Mouse (Mus musculus) small intestine, adult 2 months (tissue): ENCODE results near the gene Olfr547. TPM values are rescaled to one million over a fixed set of nuclear protein-coding genes. Genes with fewer than 3 reads are reported as not detected.
"Not testable (repeated sequence)": the region's sequence is repeated elsewhere in the genome, so short reads cannot be mapped to it uniquely, and the experiment has no call there.

Experiments
- H3K27ac ChIP-seq: fragments of 200-500 bp; 2 replicates; pipeline ENCODE4 v1.5.1; 2012; ENCODE audit warnings: low read depth, low read length, control low read depth, inconsistent platforms; ENCODE audit not compliant: insufficient read depth
- H3K27me3 ChIP-seq: fragments of 200-500 bp; 2 replicates; pipeline ENCODE4 v1.6.1; 2012; ENCODE audit warnings: mild to moderate bottlenecking, moderate library complexity, low read length, inconsistent platforms; ENCODE audit not compliant: control insufficient read depth, insufficient read depth
- H3K36me3 ChIP-seq: fragments of 200-500 bp; 2 replicates; pipeline ENCODE4 v1.6.1; 2012; ENCODE audit warnings: mild to moderate bottlenecking, low read length, control low read depth, inconsistent platforms; ENCODE audit not compliant: control insufficient read depth, insufficient read depth
- H3K4me1 ChIP-seq: fragments of 200-500 bp; 2 replicates; pipeline ENCODE4 v1.6.1; 2012; ENCODE audit warnings: low read length, inconsistent platforms, mixed read lengths; ENCODE audit not compliant: control insufficient read depth, insufficient read depth, insufficient read length
- H3K4me3 ChIP-seq: fragments of 200-500 bp; 2 replicates; pipeline ENCODE4 v1.5.1; 2012; ENCODE audit warnings: low read depth, mild to moderate bottlenecking, control low read depth, inconsistent platforms, low read length, moderate library complexity
- CTCF ChIP-seq: fragments of 200-500 bp; IDR thresholded peaks from 2 replicates; pipeline ENCODE4 v1.5.1; 2012; ENCODE audit warnings: low read depth, mild to moderate bottlenecking, control low read depth, inconsistent platforms, low read length, moderate library complexity, mixed read lengths; ENCODE audit not compliant: insufficient replicate concordance, insufficient read length; ENCODE audit errors: extremely low read depth
- POLR2A ChIP-seq: fragments of 200-500 bp; IDR thresholded peaks from 2 replicates; pipeline ENCODE4 v1.6.1; 2012; ENCODE audit warnings: low read depth, mild to moderate bottlenecking, control low read depth, inconsistent platforms, low read length, moderate library complexity
- WGBS: fragments of 180-500 bp; shearing (Covaris S2); methylation state at CpG from one replicate; pipeline ENCODE4 v1.1.7; 2018; 5-methylcytosine and 5-hydroxymethylcytosine counted together
- polyA plus RNA-seq: library from polyadenylated mRNA; depleted of rRNA; stranded (reverse); fragments of >200 nt; gene quantifications from 2 replicates; pipeline ENCODE4 v1.2.3, GENCODE M21; 2012; rRNA removed

Olfr547 gene
- polyA plus RNA-seq = not detected in 2 replicates

- TF ChIP-seq CTCF (no peak), POLR2A (no peak)
- no peak within 1 kb of the TSS for H3K27ac ChIP-seq
- no peaks in the 10 kb centered on the region for H3K27me3 ChIP-seq
- no peaks in the 10 kb centered on the region for H3K36me3 ChIP-seq
- no peak within 1 kb of the TSS for H3K4me3 ChIP-seq
- WGBS = 56% methylated on average over 1 of the region's 1 CpGs
- H3K4me1 ChIP-seq = no peaks in the 10 kb centered on the region
These were observed at the start of gene Olfr547 for GRCm38 (mm10) chr7:102534449-102534848. Gene Olfr547, plus strand, starts transcription at chr7:102534749.

GRCm38 (mm10) chr7:102484766-102485165 is 49.8 kb upstream of the Olfr547 start:
- not testable (repeated sequence) for H3K27me3 ChIP-seq, H3K36me3 ChIP-seq, H3K4me3 ChIP-seq, H3K4me1 ChIP-seq, H3K27ac ChIP-seq
- WGBS = 56% methylated on average over 8 of the region's 8 CpGs

- H3K36me3 ChIP-seq = no peaks in the 10 kb centered on the region
These were observed 48.4 kb upstream of the Olfr547 start for GRCm38 (mm10) chr7:102486105-102486504.

GRCm38 (mm10) chr7:102488161-102488560 is 46.4 kb upstream of the Olfr547 start, which contains the start of gene Olfr544:
Gene Olfr544, minus strand, starts transcription at chr7:102488313.
- H3K36me3 ChIP-seq = no peaks in the 10 kb centered on the region
- no peaks in the 10 kb centered on the region for H3K4me1 ChIP-seq
- WGBS = 48% methylated on average over 1 of the region's 1 CpGs
- no peak within 1 kb of the TSS for H3K4me3 ChIP-seq
- no peaks in the 10 kb centered on the region for H3K27me3 ChIP-seq
- TF ChIP-seq CTCF (no peak), POLR2A (no peak)
- no peak within 1 kb of the TSS for H3K27ac ChIP-seq

More at GRCm38 (mm10) chr7:102486105-102486504, 48.4 kb upstream of the Olfr547 start:
- H3K27ac ChIP-seq = no peak overlapping the region
- H3K4me3 ChIP-seq = no peak overlapping the region
- no peak for TF ChIP-seq POLR2A
- TF ChIP-seq CTCF = no peak
- no peaks in the 10 kb centered on the region for H3K4me1 ChIP-seq
- H3K27me3 ChIP-seq = no peaks in the 10 kb centered on the region
- WGBS = 33% methylated on average over 1 of the region's 1 CpGs

- not testable (repeated sequence) for H3K27ac ChIP-seq, H3K4me3 ChIP-seq, H3K27me3 ChIP-seq, H3K4me1 ChIP-seq, H3K36me3 ChIP-seq
- 44% methylated on average over 7 of the region's 7 CpGs for WGBS
These were observed 40.1 kb upstream of the Olfr547 start for GRCm38 (mm10) chr7:102494416-102494815.

- Histone ChIP-seq H3K4me3 (no peak within 1 kb of the TSS), H3K27ac (no peak within 1 kb of the TSS), H3K4me1 (no peaks in the 10 kb centered on the region), H3K36me3 (no peaks in the 10 kb centered on the region), H3K27me3 (no peaks in the 10 kb centered on the region; the same call in 1 of the 2 replicates)
- WGBS = 56% methylated on average over 3 of the region's 3 CpGs
- TF ChIP-seq CTCF (no peak), POLR2A (no peak)
These were observed 35.1 kb upstream of the Olfr547 start, which contains the start of gene Olfr545 for GRCm38 (mm10) chr7:102499473-102499872. Gene Olfr545, minus strand, starts transcription at chr7:102499573.

GRCm38 (mm10) chr7:102501986-102502385 is 32.6 kb upstream of the Olfr547 start:
- no peaks in the 10 kb centered on the region for H3K4me1 ChIP-seq
- H3K36me3 ChIP-seq = no peaks in the 10 kb centered on the region
- no peak overlapping the region for H3K4me3 ChIP-seq
- TF ChIP-seq CTCF = no peak
- TF ChIP-seq POLR2A = no peak
- WGBS = 69% methylated on average over 5 of the region's 5 CpGs
- H3K27ac ChIP-seq = no peak overlapping the region
- H3K27me3 ChIP-seq = no peaks in the 10 kb centered on the region; the same call in 1 of the 2 replicates

GRCm38 (mm10) chr7:102506848-102507247 is 27.7 kb upstream of the Olfr547 start:
- TF ChIP-seq POLR2A (no peak), CTCF (peak; percentile 74; the same call in 1 of the 2 replicates)
- no peaks in the 10 kb centered on the region for H3K27me3 ChIP-seq
- H3K4me1 ChIP-seq = no peaks in the 10 kb centered on the region
- H3K36me3 ChIP-seq = no peaks in the 10 kb centered on the region
- H3K27ac ChIP-seq = no peak overlapping the region
- WGBS = 35% methylated on average over 3 of the region's 3 CpGs
- no peak overlapping the region for H3K4me3 ChIP-seq
